Mouse (Mus musculus): ENCODE measurements around the gene Kcne2. TPM values are rescaled to one million over a fixed set of nuclear protein-coding genes. Genes with fewer than 3 reads are reported as not detected.

The Kcne2 gene
- polyA plus RNA-seq, 1 experiment from 2014 or later: 0.10 TPM

- ATAC-seq: no peak
- 0 out of 2 replicates have a peak overlapping the region, but pooled peaks have one; percentile 14 for H3K27ac ChIP-seq (ENCODE audit: low read length)
- WGBS: 27% methylated on average over 5 of the region's 5 CpGs
Observed at GRCm38 (mm10) chr16:92301989-92302388, 9.8 kb downstream of the Kcne2 start.

GRCm38 (mm10) chr16:92302506-92302905 lies 10.3 kb downstream of the Kcne2 start:
- Histone ChIP-seq H3K9me3 (ENCODE audit: control insufficient read depth, low read length) (no peaks in the 10 kb centered on the region), H3K4me1 (ENCODE audit: control insufficient read depth, insufficient read depth, low read length) (peaks cover 18% of the 10 kb centered on the region), H3K4me3 (ENCODE audit: low read length) (no peak overlapping the region), H3K36me3 (ENCODE audit: control insufficient read depth, insufficient read depth, low read length) (no peaks in the 10 kb centered on the region), H3K27ac (ENCODE audit: low read length) (no peak overlapping the region), H3K9ac (ENCODE audit: low read depth, low read length) (no peak overlapping the region; the same call in 1 of the 2 replicates), H3K4me2 (ENCODE audit: low read depth, low read length) (peak overlapping the region; percentile 78), H3K27me3 (replicated peaks; ENCODE audit: control insufficient read depth, insufficient read depth, low read length) (no peaks in the 10 kb centered on the region)
- 55% methylated on average over 5 of the region's 5 CpGs for WGBS
- ATAC-seq: no peak

More at GRCm38 (mm10) chr16:92301989-92302388, 9.8 kb downstream of the Kcne2 start:
- peak overlapping the region; percentile 78 for H3K4me2 ChIP-seq (ENCODE audit: low read depth, low read length)
- H3K4me1 ChIP-seq (ENCODE audit: control insufficient read depth, insufficient read depth, low read length): peaks cover 18% of the 10 kb centered on the region
- peak overlapping the region; percentile 73 for H3K4me3 ChIP-seq (ENCODE audit: low read length)
- no peaks in the 10 kb centered on the region for H3K9me3 ChIP-seq (ENCODE audit: control insufficient read depth, low read length)
- H3K9ac ChIP-seq (ENCODE audit: low read depth, low read length): peak overlapping the region; percentile 86
- no peaks in the 10 kb centered on the region for H3K36me3 ChIP-seq (ENCODE audit: control insufficient read depth, insufficient read depth, low read length)
- no peaks in the 10 kb centered on the region for H3K27me3 ChIP-seq (replicated peaks; ENCODE audit: control insufficient read depth, insufficient read depth, low read length)

DNA sequence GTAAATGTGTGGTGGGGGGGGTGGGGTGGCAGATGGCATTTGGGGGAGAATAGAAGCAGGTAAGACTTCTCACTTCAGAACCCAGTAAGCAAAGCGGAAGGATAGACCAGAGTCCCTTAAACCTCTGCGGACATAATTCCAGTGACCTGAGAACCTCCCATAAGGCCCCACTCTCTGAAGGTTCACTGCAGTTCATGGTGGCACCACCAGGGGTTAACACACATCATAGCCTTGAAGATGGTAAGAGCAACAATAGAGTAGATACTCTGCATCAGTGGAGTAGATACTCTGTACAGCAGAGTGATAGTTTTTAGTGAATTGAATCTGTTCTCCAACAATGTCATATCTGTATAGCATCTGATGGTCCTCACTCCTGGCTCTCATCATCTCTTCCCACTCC lies 13.3 kb downstream of the Kcne2 start:
- Histone ChIP-seq H3K27me3 (replicated peaks; ENCODE audit: control insufficient read depth, insufficient read depth, low read length) (no peaks in the 10 kb centered on the region), H3K4me3 (ENCODE audit: low read length) (no peak overlapping the region), H3K9me3 (ENCODE audit: control insufficient read depth, low read length) (no peaks in the 10 kb centered on the region), H3K4me1 (ENCODE audit: control insufficient read depth, insufficient read depth, low read length) (peaks cover 15% of the 10 kb centered on the region), H3K27ac (ENCODE audit: low read length) (no peak overlapping the region), H3K4me2 (ENCODE audit: low read depth, low read length) (no peak overlapping the region), H3K36me3 (ENCODE audit: control insufficient read depth, insufficient read depth, low read length) (no peaks in the 10 kb centered on the region), H3K9ac (ENCODE audit: low read depth, low read length) (no peak overlapping the region)
- 96% methylated on average over 2 of the region's 2 CpGs for WGBS
- no peak for ATAC-seq

GRCm38 (mm10) chr16:92307947-92308346 lies 15.8 kb downstream of the Kcne2 start:
- Histone ChIP-seq H3K36me3 (ENCODE audit: control insufficient read depth, insufficient read depth, low read length) (no peaks in the 10 kb centered on the region), H3K27ac (ENCODE audit: low read length) (no peak overlapping the region), H3K4me1 (ENCODE audit: control insufficient read depth, insufficient read depth, low read length) (peaks cover under 1% of the 10 kb centered on the region; the same call in 1 of the 2 replicates), H3K4me3 (ENCODE audit: low read length) (no peak overlapping the region), H3K4me2 (ENCODE audit: low read depth, low read length) (no peak overlapping the region), H3K9me3 (ENCODE audit: control insufficient read depth, low read length) (no peaks in the 10 kb centered on the region), H3K27me3 (replicated peaks; ENCODE audit: control insufficient read depth, insufficient read depth, low read length) (no peaks in the 10 kb centered on the region), H3K9ac (ENCODE audit: low read depth, low read length) (no peak overlapping the region)
- WGBS: 79% methylated on average over 3 of the region's 3 CpGs
- ATAC-seq: no peak

GRCm38 (mm10) chr16:92309126-92309525 lies 16.9 kb downstream of the Kcne2 start:
- no peak for ATAC-seq
- no peak overlapping the region for H3K27ac ChIP-seq (ENCODE audit: low read length)
- no peak overlapping the region for H3K9ac ChIP-seq (ENCODE audit: low read depth, low read length)
- H3K4me3 ChIP-seq (ENCODE audit: low read length): no peak overlapping the region
- 53% methylated on average over 4 of the region's 4 CpGs for WGBS
- H3K4me1 ChIP-seq (ENCODE audit: control insufficient read depth, insufficient read depth, low read length): no peaks in the 10 kb centered on the region
- no peaks in the 10 kb centered on the region for H3K36me3 ChIP-seq (ENCODE audit: control insufficient read depth, insufficient read depth, low read length)
- H3K27me3 ChIP-seq (replicated peaks; ENCODE audit: control insufficient read depth, insufficient read depth, low read length): no peaks in the 10 kb centered on the region
- H3K4me2 ChIP-seq (ENCODE audit: low read depth, low read length): no peak overlapping the region
- H3K9me3 ChIP-seq (ENCODE audit: control insufficient read depth, low read length): no peaks in the 10 kb centered on the region

DNA sequence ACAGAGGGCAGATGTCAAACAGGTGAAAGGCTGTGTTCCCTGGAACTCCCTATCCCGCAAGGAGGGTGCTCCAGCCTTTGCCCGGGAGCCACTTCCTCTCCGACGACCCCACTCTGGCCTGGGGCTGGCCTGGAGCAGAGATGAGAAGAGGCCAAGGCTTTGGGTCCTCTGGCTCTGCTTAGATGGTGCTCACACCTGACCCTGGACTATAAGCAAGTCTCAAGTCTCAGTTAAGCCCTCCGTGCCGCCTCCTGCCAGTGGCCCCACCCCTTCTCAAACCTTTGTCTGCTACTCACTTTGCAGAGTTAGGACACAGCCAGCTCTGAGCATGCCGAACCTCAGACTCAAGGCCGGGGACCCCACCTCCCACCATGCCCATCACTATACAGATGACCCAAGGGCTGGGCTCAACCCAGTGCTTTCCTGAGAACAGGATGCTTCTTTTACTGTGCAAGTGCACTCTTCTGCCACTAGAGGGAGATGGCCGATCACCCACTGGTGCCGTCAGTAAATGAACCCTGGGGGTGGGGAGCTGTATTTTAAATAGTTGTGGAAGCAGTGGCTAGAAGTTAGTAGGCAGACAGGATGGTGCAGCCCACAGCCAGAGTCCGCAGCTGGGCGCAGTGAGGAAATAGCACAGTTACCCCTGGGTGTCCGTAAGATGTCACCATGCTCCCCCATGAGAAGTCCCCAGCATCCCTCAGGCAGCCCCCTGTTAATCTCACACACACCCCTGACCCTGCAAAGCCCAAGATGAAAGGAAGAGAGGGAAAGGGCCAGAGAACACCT lies 22.0 kb downstream of the Kcne2 start:
- no peak overlapping the region for H3K4me3 ChIP-seq (ENCODE audit: low read length)
- peak; percentile 51 for ATAC-seq
- no peaks in the 10 kb centered on the region for H3K36me3 ChIP-seq (ENCODE audit: control insufficient read depth, insufficient read depth, low read length)
- no peak overlapping the region for H3K4me2 ChIP-seq (ENCODE audit: low read depth, low read length)
- no peaks in the 10 kb centered on the region for H3K9me3 ChIP-seq (ENCODE audit: control insufficient read depth, low read length)
- 52% methylated on average over 13 of the region's 13 CpGs for WGBS
- H3K4me1 ChIP-seq (ENCODE audit: control insufficient read depth, insufficient read depth, low read length): peaks cover 6% of the 10 kb centered on the region; the same call in 1 of the 2 replicates
- H3K27ac ChIP-seq (ENCODE audit: low read length): no peak overlapping the region
- no peak overlapping the region for H3K9ac ChIP-seq (ENCODE audit: low read depth, low read length)
- H3K27me3 ChIP-seq (replicated peaks; ENCODE audit: control insufficient read depth, insufficient read depth, low read length): no peaks in the 10 kb centered on the region

DNA sequence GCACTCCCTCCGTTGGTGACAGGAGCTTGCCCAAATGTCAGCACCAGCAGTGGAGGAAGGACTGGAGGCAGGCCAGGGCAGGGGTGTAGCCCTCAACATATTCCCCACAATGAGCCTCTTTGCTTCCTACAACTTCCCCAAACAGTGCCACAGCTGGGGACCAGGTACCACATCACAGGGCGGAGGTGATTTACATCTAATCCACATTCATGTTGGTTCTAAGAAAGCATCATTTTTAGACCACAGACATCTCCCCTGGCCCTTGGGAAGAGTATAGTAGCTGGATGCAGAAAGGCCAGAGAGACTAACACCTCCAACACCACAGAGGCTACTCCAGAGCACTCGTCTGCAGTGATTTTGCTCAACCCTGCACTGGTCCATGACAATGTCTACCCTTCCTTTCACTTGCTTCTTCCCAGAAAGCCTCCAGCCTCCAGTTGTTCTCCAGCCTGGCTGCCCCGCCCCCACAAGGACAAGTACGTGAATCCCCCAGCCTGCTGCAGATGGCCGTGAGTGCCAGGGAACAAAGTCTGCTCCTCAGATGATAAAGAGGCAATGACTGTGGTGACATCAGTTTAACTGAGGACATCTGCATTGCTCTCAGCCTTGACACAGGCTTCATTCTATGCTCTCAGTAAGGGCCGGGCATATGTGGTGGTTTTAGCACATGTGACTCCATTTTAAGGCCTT lies 24.0 kb downstream of the Kcne2 start:
- H3K4me3 ChIP-seq (ENCODE audit: low read length): no peak overlapping the region
- H3K36me3 ChIP-seq (ENCODE audit: control insufficient read depth, insufficient read depth, low read length): no peaks in the 10 kb centered on the region
- no peak overlapping the region for H3K27ac ChIP-seq (ENCODE audit: low read length)
- no peaks in the 10 kb centered on the region for H3K27me3 ChIP-seq (replicated peaks; ENCODE audit: control insufficient read depth, insufficient read depth, low read length)
- H3K4me1 ChIP-seq (ENCODE audit: control insufficient read depth, insufficient read depth, low read length): peaks cover 6% of the 10 kb centered on the region; the same call in 1 of the 2 replicates
- H3K9ac ChIP-seq (ENCODE audit: low read depth, low read length): no peak overlapping the region
- H3K4me2 ChIP-seq (ENCODE audit: low read depth, low read length): no peak overlapping the region
- WGBS: 64% methylated on average over 7 of the region's 7 CpGs
- ATAC-seq: peak; percentile 73
- no peaks in the 10 kb centered on the region for H3K9me3 ChIP-seq (ENCODE audit: control insufficient read depth, low read length)

DNA sequence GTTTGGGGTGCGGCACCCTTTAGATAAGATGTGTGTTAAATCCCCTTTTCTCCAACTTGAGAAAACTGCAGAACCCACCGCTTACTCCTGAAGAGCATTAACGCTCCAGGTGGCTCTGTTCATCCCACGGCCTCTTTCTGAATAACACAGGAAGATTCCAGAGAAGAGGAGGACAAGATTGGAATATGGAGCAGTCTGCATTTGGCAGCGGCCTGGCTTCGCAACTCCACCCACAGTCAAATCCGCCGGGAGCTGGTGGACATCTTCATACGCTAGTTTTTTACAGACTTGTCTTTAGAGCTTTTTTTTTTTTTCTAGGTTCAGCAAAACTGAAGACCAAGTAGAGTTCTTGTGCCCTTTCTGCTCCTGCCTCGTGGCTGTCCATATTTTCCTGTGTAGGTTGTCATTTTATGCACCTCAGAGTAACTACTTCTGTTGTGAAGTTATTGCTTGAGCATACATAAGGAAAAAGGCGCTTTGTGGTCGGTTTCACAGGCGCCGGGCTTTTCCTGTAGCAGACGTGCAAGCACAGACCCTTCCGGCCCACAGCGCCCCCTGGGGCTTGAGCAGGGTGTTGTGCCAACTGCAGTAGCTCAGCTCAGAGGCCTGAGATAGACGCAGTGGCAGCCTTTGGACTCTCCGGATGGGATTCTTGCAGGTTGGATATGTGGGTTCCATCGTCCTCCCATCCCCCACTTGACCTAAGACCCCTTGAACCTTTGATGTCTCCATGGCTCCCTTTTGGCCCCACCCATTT lies 27.3 kb downstream of the Kcne2 start:
- Histone ChIP-seq H3K4me2 (ENCODE audit: low read depth, low read length) (no peak overlapping the region), H3K27me3 (replicated peaks; ENCODE audit: control insufficient read depth, insufficient read depth, low read length) (no peaks in the 10 kb centered on the region), H3K4me3 (ENCODE audit: low read length) (no peak overlapping the region), H3K36me3 (ENCODE audit: control insufficient read depth, insufficient read depth, low read length) (no peaks in the 10 kb centered on the region), H3K27ac (ENCODE audit: low read length) (no peak overlapping the region), H3K9ac (ENCODE audit: low read depth, low read length) (no peak overlapping the region), H3K9me3 (ENCODE audit: control insufficient read depth, low read length) (no peaks in the 10 kb centered on the region), H3K4me1 (ENCODE audit: control insufficient read depth, insufficient read depth, low read length) (peaks cover 4% of the 10 kb centered on the region; the same call in 1 of the 2 replicates)
- WGBS: 70% methylated on average over 20 of the region's 20 CpGs
- ATAC-seq: no peak

DNA sequence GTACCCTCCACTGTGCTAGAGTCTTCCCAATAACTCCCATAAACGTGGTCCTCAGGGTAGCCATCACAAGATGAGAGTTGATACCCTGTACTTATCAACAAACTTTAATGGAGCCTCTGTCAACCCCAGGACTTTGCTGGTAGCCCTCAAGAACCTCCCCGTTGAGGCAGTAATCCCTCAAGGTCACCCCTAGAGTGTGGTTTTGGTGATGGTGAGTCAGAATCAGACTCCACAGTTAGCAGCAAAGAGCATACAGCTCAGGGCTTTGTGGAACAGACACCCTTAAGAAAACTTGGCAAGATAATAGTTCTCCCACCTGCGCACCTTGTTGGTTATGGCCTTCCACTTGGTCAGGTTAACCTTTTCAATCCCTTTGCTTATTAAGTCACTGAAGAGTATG lies 28.2 kb downstream of the Kcne2 start:
- no peak overlapping the region for H3K4me3 ChIP-seq (ENCODE audit: low read length)
- H3K27ac ChIP-seq (ENCODE audit: low read length): no peak overlapping the region
- no peak for ATAC-seq
- 0 out of 2 replicates have a peak, but pooled peaks cover 4% of the 10 kb centered on the region for H3K4me1 ChIP-seq (ENCODE audit: control insufficient read depth, insufficient read depth, low read length)
- WGBS: 81% methylated on average over 3 of the region's 3 CpGs
- no peak overlapping the region for H3K4me2 ChIP-seq (ENCODE audit: low read depth, low read length)
- no peaks in the 10 kb centered on the region for H3K36me3 ChIP-seq (ENCODE audit: control insufficient read depth, insufficient read depth, low read length)
- H3K27me3 ChIP-seq (replicated peaks; ENCODE audit: control insufficient read depth, insufficient read depth, low read length): no peaks in the 10 kb centered on the region
- H3K9ac ChIP-seq (ENCODE audit: low read depth, low read length): no peak overlapping the region
- no peaks in the 10 kb centered on the region for H3K9me3 ChIP-seq (ENCODE audit: control insufficient read depth, low read length)
